Mouse (Mus musculus) large intestine, adult 2 months (tissue): ENCODE measurements around the gene Gm17783. TPM values are rescaled to one million over a fixed set of nuclear protein-coding genes. Genes with fewer than 3 reads are reported as not detected.
"Not testable (repeated sequence)": the region's sequence is repeated elsewhere in the genome, so short reads cannot be mapped to it uniquely, and the experiment has no call there.

Source experiments
- DNase-seq: peaks from one replicate; pipeline ENCODE4 v3.0.0-alpha.2; 2012; ENCODE audit warnings: low read depth, low spot score
- WGBS: fragments of 180-500 bp; shearing (Covaris S2); methylation state at CpG from one replicate; pipeline ENCODE4 v1.1.7; 2018; 5-methylcytosine and 5-hydroxymethylcytosine counted together
- polyA plus RNA-seq: library from polyadenylated mRNA; depleted of rRNA; stranded (reverse); fragments of >200 nt; gene quantifications from 2 replicates; pipeline ENCODE4 v1.2.3, GENCODE M21; 2012; rRNA removed

The Gm17783 gene
- polyA plus RNA-seq, result 4.4 and 14.3 TPM in 2 replicates

GRCm38 (mm10) chr16:45531950-45532349, at the start of gene Gm17783:
Gene Gm17783, minus strand, starts transcription at chr16:45532050.
- WGBS, result 68% methylated on average over 4 of the region's 4 CpGs
- DNase-seq, result no peak

- WGBS, result 37% methylated on average over 12 of the region's 12 CpGs
- DNase-seq, result peak; percentile 13
These were observed 48.0 kb upstream of the Gm17783 start for GRCm38 (mm10) chr16:45579883-45580282.

GRCm38 (mm10) chr16:45572307-45572706, 40.5 kb upstream of the Gm17783 start:
- no peak for DNase-seq
- 89% methylated on average over 3 of the region's 3 CpGs for WGBS

- 64% methylated on average over 3 of the region's 3 CpGs for WGBS
- no peak for DNase-seq
These were observed 29.9 kb upstream of the Gm17783 start for GRCm38 (mm10) chr16:45561747-45562146.

- WGBS, result 20% methylated on average over 2 of the region's 2 CpGs
These were observed 19.7 kb upstream of the Gm17783 start for GRCm38 (mm10) chr16:45551579-45551978.

GRCm38 (mm10) chr16:45547982-45548381, 16.1 kb upstream of the Gm17783 start:
- no peak for DNase-seq

More at GRCm38 (mm10) chr16:45551579-45551978, 19.7 kb upstream of the Gm17783 start:
- DNase-seq, result no peak

- WGBS, result 83% methylated on average over 3 of the region's 3 CpGs
- no peak for DNase-seq
These were observed 12.5 kb upstream of the Gm17783 start for GRCm38 (mm10) chr16:45544341-45544740.

- DNase-seq, result no peak
These were observed 10.3 kb upstream of the Gm17783 start for GRCm38 (mm10) chr16:45542108-45542507.

- not testable (repeated sequence) for DNase-seq
- 34% methylated on average over 1 of the region's 1 CpGs for WGBS
These were observed 6.5 kb upstream of the Gm17783 start for GRCm38 (mm10) chr16:45538342-45538741.

- WGBS, result 97% methylated on average over 5 of the region's 5 CpGs
- no peak for DNase-seq
These were observed 3.2 kb upstream of the Gm17783 start, which contains the start of gene Slc9c1 for GRCm38 (mm10) chr16:45535009-45535408. Gene Slc9c1, plus strand, starts transcription at chr16:45535309.

GRCm38 (mm10) chr16:45525551-45525950, 6.3 kb downstream of the Gm17783 start:
- 44% methylated on average over 5 of the region's 5 CpGs for WGBS
- no peak for DNase-seq

- 25% methylated on average over 1 of the region's 1 CpGs for WGBS
- no peak for DNase-seq
These were observed 36.5 kb downstream of the Gm17783 start for GRCm38 (mm10) chr16:45495326-45495725.

GRCm38 (mm10) chr16:45492927-45493326, 38.9 kb downstream of the Gm17783 start, which contains the start of gene Gm609:
Gene Gm609, minus strand, starts transcription at chr16:45492969.
- peak; percentile 61 for DNase-seq
- WGBS, result 18% methylated on average over 5 of the region's 5 CpGs

GRCm38 (mm10) chr16:45476991-45477390, 54.9 kb downstream of the Gm17783 start:
- DNase-seq, result no peak

- WGBS, result 40% methylated on average over 3 of the region's 3 CpGs
- DNase-seq, result not testable (repeated sequence)
These were observed 60.0 kb downstream of the Gm17783 start for GRCm38 (mm10) chr16:45471836-45472235.

Other genes with a start within 250 kb of the Gm17783 start
- gene Cd200, start 123.0 kb downstream of the Gm17783 start, polyA plus RNA-seq, result 30.2 and 54.1 TPM in 2 replicates
- gene Gm609, start 39.1 kb downstream of the Gm17783 start, polyA plus RNA-seq, result 2.9 and 7.0 TPM in 2 replicates
- gene Slc9c1, start 3.3 kb upstream of the Gm17783 start, polyA plus RNA-seq, result not detected in 2 replicates
- 0.99 and 1.0 TPM in 2 replicates for gene Gcsam, start 78.3 kb upstream of the Gm17783 start, polyA plus RNA-seq
- 3.0 and 4.8 TPM in 2 replicates for gene BC016579, start 122.0 kb upstream of the Gm17783 start, polyA plus RNA-seq
- 0.19 and 0.56 TPM in 2 replicates for gene Tmprss7, start 161.6 kb upstream of the Gm17783 start, polyA plus RNA-seq
- 0.93 and 1.3 TPM in 2 replicates for gene Tagln3, start 192.6 kb upstream of the Gm17783 start, polyA plus RNA-seq
- gene Abhd10, start 210.9 kb upstream of the Gm17783 start, polyA plus RNA-seq, result 5.4 and 6.0 TPM in 2 replicates